Mouse (Mus musculus): ENCODE measurements around the gene Clvs2. TPM values are rescaled to one million over a fixed set of nuclear protein-coding genes. Genes with fewer than 3 reads are reported as not detected.

Clvs2 gene
- polyA plus RNA-seq, 1 experiment from 2014 or later = not detected

DNA sequence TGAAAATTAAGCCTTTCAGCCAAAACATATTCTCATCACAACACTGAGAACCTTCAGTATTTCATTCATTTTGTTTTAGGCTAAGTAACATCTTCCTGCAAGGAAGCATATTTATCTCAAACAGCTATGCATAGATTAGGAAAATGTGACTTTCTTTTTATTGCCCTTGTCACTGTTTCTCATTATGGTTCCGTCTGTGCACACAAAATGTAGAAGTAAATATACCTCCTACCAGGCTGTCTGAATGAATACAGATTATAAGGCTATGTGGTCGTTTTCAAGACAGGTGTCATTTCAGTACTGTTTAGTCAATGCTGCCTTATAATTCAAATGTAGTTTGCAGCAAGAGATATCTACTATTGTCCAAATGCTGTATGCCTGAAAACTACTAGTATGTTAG lies 35.8 kb downstream of the Clvs2 start:
- TF ChIP-seq CTCF (IDR thresholded peaks at IDR 0.05; ENCODE audit: low read depth) = no peak
- Histone ChIP-seq H3K27me3 (ENCODE audit: insufficient read depth, low read length) (no peaks in the 10 kb centered on the region), H3K4me1 (ENCODE audit: insufficient read depth) (no peaks in the 10 kb centered on the region), H3K9me3 (ENCODE audit: low read depth, low read length) (no peaks in the 10 kb centered on the region), H3K9ac (no peak overlapping the region), H3K27ac (ENCODE audit: low read depth) (no peak overlapping the region), H3K4me2 (no peak overlapping the region), H3K36me3 (ENCODE audit: insufficient read depth) (no peaks in the 10 kb centered on the region), H3K4me3 (ENCODE audit: low read depth, low read length) (no peak overlapping the region)
- ATAC-seq (ENCODE audit: insufficient read depth) (no peak), DNase-seq (no peak)
- 67% methylated on average over 2 of the region's 2 CpGs for WGBS

DNA sequence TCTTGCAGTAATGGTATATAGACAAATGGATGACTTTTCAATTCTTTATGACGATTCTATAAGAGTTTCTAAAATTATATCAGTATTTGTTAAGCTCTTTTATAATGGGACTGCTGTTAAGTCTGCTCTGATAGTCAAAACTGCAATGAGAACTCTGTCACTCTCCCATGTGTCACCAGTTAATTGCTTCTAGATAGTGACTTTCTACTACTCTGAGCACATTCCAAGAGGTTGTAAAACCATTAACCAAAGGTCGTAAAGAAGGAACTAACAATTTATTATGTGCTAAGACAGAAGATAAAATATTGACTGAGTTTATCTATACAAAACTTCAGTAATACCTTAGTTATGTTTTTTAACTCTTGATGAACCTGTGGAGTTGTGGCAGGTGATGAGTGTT lies 37.5 kb downstream of the Clvs2 start:
- Histone ChIP-seq H3K9ac (no peak overlapping the region), H3K4me1 (ENCODE audit: insufficient read depth) (no peaks in the 10 kb centered on the region), H3K4me3 (ENCODE audit: low read depth, low read length) (no peak overlapping the region), H3K9me3 (ENCODE audit: low read depth, low read length) (no peaks in the 10 kb centered on the region), H3K36me3 (ENCODE audit: insufficient read depth) (no peaks in the 10 kb centered on the region), H3K27me3 (ENCODE audit: insufficient read depth, low read length) (no peaks in the 10 kb centered on the region), H3K4me2 (no peak overlapping the region), H3K27ac (ENCODE audit: low read depth) (no peak overlapping the region)
- no peak for ATAC-seq (ENCODE audit: insufficient read depth)
- WGBS = 42% methylated on average over 2 of the region's 2 CpGs
- no peak for DNase-seq
- no peak for TF ChIP-seq CTCF (IDR thresholded peaks at IDR 0.05; ENCODE audit: low read depth)

DNA sequence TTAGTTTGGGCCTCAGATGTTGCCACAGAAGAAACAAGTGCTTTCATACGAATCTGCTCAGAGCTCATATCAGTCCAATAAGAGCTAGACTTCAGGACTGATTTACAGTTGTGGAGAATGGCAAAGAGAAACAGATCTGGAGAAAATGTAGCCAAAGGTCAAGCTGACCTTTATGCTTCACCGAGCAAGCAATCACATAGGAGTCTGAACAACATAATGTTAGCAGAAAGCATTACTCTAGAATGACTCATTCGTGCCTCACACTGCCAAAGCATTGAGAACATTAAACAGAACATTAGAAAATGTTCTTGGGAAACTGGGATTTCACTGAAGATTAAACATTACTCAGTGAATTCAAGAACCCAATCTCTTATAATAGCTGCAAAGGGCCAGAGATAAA lies 66.5 kb downstream of the Clvs2 start:
- no peaks in the 10 kb centered on the region for H3K27me3 ChIP-seq (ENCODE audit: insufficient read depth, low read length)
- H3K9me3 ChIP-seq (ENCODE audit: low read depth, low read length) = no peaks in the 10 kb centered on the region
- no peak for ATAC-seq (ENCODE audit: insufficient read depth)
- no peak overlapping the region for H3K9ac ChIP-seq
- DNase-seq = no peak
- H3K27ac ChIP-seq (ENCODE audit: low read depth) = no peak overlapping the region
- H3K4me1 ChIP-seq (ENCODE audit: insufficient read depth) = no peaks in the 10 kb centered on the region
- H3K4me2 ChIP-seq = no peak overlapping the region
- H3K4me3 ChIP-seq (ENCODE audit: low read depth, low read length) = no peak overlapping the region
- TF ChIP-seq CTCF (IDR thresholded peaks at IDR 0.05; ENCODE audit: low read depth) = no peak
- WGBS = 51% methylated on average over 3 of the region's 3 CpGs
- no peaks in the 10 kb centered on the region for H3K36me3 ChIP-seq (ENCODE audit: insufficient read depth)

DNA sequence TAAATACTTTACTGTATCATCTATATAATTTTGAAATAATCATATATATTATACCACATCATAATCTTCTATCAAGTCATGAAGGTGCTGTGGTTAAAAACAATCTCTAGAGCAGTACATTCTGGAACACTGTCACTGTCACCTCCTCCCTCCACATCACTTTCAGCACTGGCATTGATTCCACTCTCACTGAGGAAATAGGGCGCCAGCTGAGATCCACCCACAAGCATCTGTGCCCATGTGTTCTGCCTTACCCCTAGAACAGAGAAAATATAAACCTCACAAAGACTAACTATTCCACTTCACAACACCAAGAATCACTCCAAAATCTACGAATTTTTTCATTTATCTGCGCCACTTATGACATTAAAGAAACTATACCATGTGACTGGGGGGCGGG lies 84.2 kb downstream of the Clvs2 start:
- no peak for DNase-seq
- ATAC-seq (ENCODE audit: insufficient read depth) = no peak
- WGBS = 72% methylated on average over 4 of the region's 4 CpGs

More for the DNA sequence above, 84.2 kb downstream of the Clvs2 start:
- H3K4me3 ChIP-seq (ENCODE audit: low read depth, low read length) = no peak overlapping the region
- TF ChIP-seq CTCF (IDR thresholded peaks at IDR 0.05; ENCODE audit: low read depth) = no peak
- no peaks in the 10 kb centered on the region for H3K4me1 ChIP-seq (ENCODE audit: insufficient read depth)
- no peaks in the 10 kb centered on the region for H3K27me3 ChIP-seq (ENCODE audit: insufficient read depth, low read length)
- no peak overlapping the region for H3K9ac ChIP-seq
- no peaks in the 10 kb centered on the region for H3K36me3 ChIP-seq (ENCODE audit: insufficient read depth)
- H3K27ac ChIP-seq (ENCODE audit: low read depth) = no peak overlapping the region
- H3K9me3 ChIP-seq (ENCODE audit: low read depth, low read length) = no peaks in the 10 kb centered on the region
- no peak overlapping the region for H3K4me2 ChIP-seq

Other genes starting within 250 kb of the Clvs2 start
- gene Sult3a2, start 161.9 kb upstream of the Clvs2 start, polyA plus RNA-seq (2014; fragmentation: Nextera tagmentation; extraction: Ambion mirVana) = not detected in 2 replicates
- not detected in 2 replicates for gene Sult3a1, start 233.0 kb upstream of the Clvs2 start, polyA plus RNA-seq (2014; fragmentation: Nextera tagmentation; extraction: Ambion mirVana)